Mouse (Mus musculus): ENCODE results near the gene Gbp2b. TPM values are rescaled to one million over a fixed set of nuclear protein-coding genes. Genes with fewer than 3 reads are reported as not detected.
A peak's percentile ranks its signal among the peaks of the same experiment; 100 is the strongest.

The Gbp2b gene
- 0.06 TPM in 2 replicates for polyA plus RNA-seq (2012; rRNA removed)

- no peak for DNase-seq (ENCODE audit: low read depth in 1 of 2, low spot score in 2 of 2)
- 81% methylated on average over 1 of the region's 1 CpGs for WGBS
- no peaks in the 10 kb centered on the region; the same call in 1 of the 2 replicates for H3K27me3 ChIP-seq (ENCODE audit: control insufficient read depth, insufficient read depth, low read length)
- TF ChIP-seq POLR2A (IDR thresholded peaks at IDR 0.05; ENCODE audit: low read depth, low read length), result no peak
- no peak for TF ChIP-seq CTCF (IDR thresholded peaks at IDR 0.05; ENCODE audit: extremely low read depth, insufficient read depth, insufficient read length, insufficient replicate concordance)
- H3K36me3 ChIP-seq (ENCODE audit: control insufficient read depth, insufficient read depth, low read length), result no peaks in the 10 kb centered on the region
- H3K4me3 ChIP-seq (ENCODE audit: extremely low read depth, insufficient read depth, insufficient read length), result no peak within 1 kb of the TSS
- H3K4me1 ChIP-seq (ENCODE audit: control insufficient read depth, insufficient read depth, insufficient read length), result peaks cover 18% of the 10 kb centered on the region
- H3K27ac ChIP-seq (ENCODE audit: insufficient read depth, low read length), result no peak within 1 kb of the TSS
These were observed at the start of gene Gbp2b for GRCm38 (mm10) chr3:142594547-142594946. Gene Gbp2b (plus strand): TSS chr3:142594847.

GRCm38 (mm10) chr3:142546690-142547089 is 48.0 kb upstream of the Gbp2b start:
- Histone ChIP-seq H3K27me3 (ENCODE audit: control insufficient read depth, insufficient read depth, low read length) (no peaks in the 10 kb centered on the region), H3K4me3 (ENCODE audit: extremely low read depth, insufficient read depth, insufficient read length) (no peak overlapping the region), H3K27ac (ENCODE audit: insufficient read depth, low read length) (no peak overlapping the region), H3K4me1 (ENCODE audit: control insufficient read depth, insufficient read depth, insufficient read length) (peaks cover 2% of the 10 kb centered on the region; the same call in 1 of the 2 replicates), H3K36me3 (ENCODE audit: control insufficient read depth, insufficient read depth, low read length) (peaks cover 20% of the 10 kb centered on the region)
- DNase-seq (ENCODE audit: low read depth in 1 of 2, low spot score in 2 of 2), result no peak
- TF ChIP-seq POLR2A (IDR thresholded peaks at IDR 0.05; ENCODE audit: low read depth, low read length) (no peak), CTCF (IDR thresholded peaks at IDR 0.05; ENCODE audit: extremely low read depth, insufficient read depth, insufficient read length, insufficient replicate concordance) (no peak)
- 70% methylated on average over 3 of the region's 3 CpGs for WGBS

GRCm38 (mm10) chr3:142550052-142550676 is 44.5 kb upstream of the Gbp2b start:
- DNase-seq (ENCODE audit: low read depth in 1 of 2, low spot score in 2 of 2), result no peak
- no peak for TF ChIP-seq CTCF (IDR thresholded peaks at IDR 0.05; ENCODE audit: extremely low read depth, insufficient read depth, insufficient read length, insufficient replicate concordance)
- TF ChIP-seq POLR2A (IDR thresholded peaks at IDR 0.05; ENCODE audit: low read depth, low read length), result no peak
- 87% methylated on average over 3 of the region's 3 CpGs for WGBS

GRCm38 (mm10) chr3:142554601-142555000 is 40.0 kb upstream of the Gbp2b start:
- H3K4me3 ChIP-seq (ENCODE audit: extremely low read depth, insufficient read depth, insufficient read length), result no peak overlapping the region
- WGBS, result 79% methylated on average over 1 of the region's 1 CpGs
- TF ChIP-seq POLR2A (IDR thresholded peaks at IDR 0.05; ENCODE audit: low read depth, low read length) (no peak), CTCF (IDR thresholded peaks at IDR 0.05; ENCODE audit: extremely low read depth, insufficient read depth, insufficient read length, insufficient replicate concordance) (no peak)
- DNase-seq (ENCODE audit: low read depth in 1 of 2, low spot score in 2 of 2), result no peak
- H3K27me3 ChIP-seq (ENCODE audit: control insufficient read depth, insufficient read depth, low read length), result no peaks in the 10 kb centered on the region
- no peak overlapping the region for H3K27ac ChIP-seq (ENCODE audit: insufficient read depth, low read length)
- no peaks in the 10 kb centered on the region for H3K36me3 ChIP-seq (ENCODE audit: control insufficient read depth, insufficient read depth, low read length)
- H3K4me1 ChIP-seq (ENCODE audit: control insufficient read depth, insufficient read depth, insufficient read length), result peaks cover under 1% of the 10 kb centered on the region; the same call in 1 of the 2 replicates

More at GRCm38 (mm10) chr3:142550052-142550676, 44.5 kb upstream of the Gbp2b start:
- Histone ChIP-seq H3K27ac (ENCODE audit: insufficient read depth, low read length) (0 out of 2 replicates have a peak overlapping the region, but pooled peaks have one; percentile 22), H3K4me1 (ENCODE audit: control insufficient read depth, insufficient read depth, insufficient read length) (peaks cover 2% of the 10 kb centered on the region; the same call in 1 of the 2 replicates), H3K36me3 (ENCODE audit: control insufficient read depth, insufficient read depth, low read length) (peaks cover 11% of the 10 kb centered on the region), H3K27me3 (ENCODE audit: control insufficient read depth, insufficient read depth, low read length) (no peaks in the 10 kb centered on the region), H3K4me3 (ENCODE audit: extremely low read depth, insufficient read depth, insufficient read length) (no peak overlapping the region)

- no peak for DNase-seq (ENCODE audit: low read depth in 1 of 2, low spot score in 2 of 2)
- Histone ChIP-seq H3K27ac (ENCODE audit: insufficient read depth, low read length) (no peak overlapping the region), H3K4me3 (ENCODE audit: extremely low read depth, insufficient read depth, insufficient read length) (no peak overlapping the region), H3K27me3 (ENCODE audit: control insufficient read depth, insufficient read depth, low read length) (no peaks in the 10 kb centered on the region), H3K4me1 (ENCODE audit: control insufficient read depth, insufficient read depth, insufficient read length) (peaks cover 5% of the 10 kb centered on the region; the same call in 1 of the 2 replicates), H3K36me3 (ENCODE audit: control insufficient read depth, insufficient read depth, low read length) (no peaks in the 10 kb centered on the region)
- WGBS, result 90% methylated on average over 11 of the region's 11 CpGs
- TF ChIP-seq CTCF (IDR thresholded peaks at IDR 0.05; ENCODE audit: extremely low read depth, insufficient read depth, insufficient read length, insufficient replicate concordance) (no peak), POLR2A (IDR thresholded peaks at IDR 0.05; ENCODE audit: low read depth, low read length) (no peak)
These were observed 39.0 kb upstream of the Gbp2b start for GRCm38 (mm10) chr3:142555623-142556022.

GRCm38 (mm10) chr3:142559632-142560228 is 34.9 kb upstream of the Gbp2b start, which contains the start of gene Gbp3:
Gene Gbp3 (plus strand): TSS chr3:142560026.
- H3K27me3 ChIP-seq (ENCODE audit: control insufficient read depth, insufficient read depth, low read length), result no peaks in the 10 kb centered on the region
- TF ChIP-seq CTCF (IDR thresholded peaks at IDR 0.05; ENCODE audit: extremely low read depth, insufficient read depth, insufficient read length, insufficient replicate concordance), result no peak
- TF ChIP-seq POLR2A (IDR thresholded peaks at IDR 0.05; ENCODE audit: low read depth, low read length), result no peak
- DNase-seq (ENCODE audit: low read depth in 1 of 2, low spot score in 2 of 2), result no peak
- peaks cover 4% of the 10 kb centered on the region; the same call in 1 of the 2 replicates for H3K36me3 ChIP-seq (ENCODE audit: control insufficient read depth, insufficient read depth, low read length)
- H3K27ac ChIP-seq (ENCODE audit: insufficient read depth, low read length), result peak within 1 kb of the TSS; percentile 84
- peak within 1 kb of the TSS; percentile 62 for H3K4me3 ChIP-seq (ENCODE audit: extremely low read depth, insufficient read depth, insufficient read length)
- 13% methylated on average over 3 of the region's 3 CpGs for WGBS
- H3K4me1 ChIP-seq (ENCODE audit: control insufficient read depth, insufficient read depth, insufficient read length), result peaks cover 17% of the 10 kb centered on the region; the same call in 1 of the 2 replicates
